Mouse (Mus musculus) C2C12 (cell line): ENCODE results near the gene Ms4a13.

ENCODE experiments used
- CTCF ChIP-seq: IDR thresholded peaks from one replicate; pipeline ENCODE4 v1.5.1; 2011; ENCODE audit not compliant: control insufficient read depth, insufficient read depth, insufficient read length
- MAX ChIP-seq: IDR thresholded peaks from one replicate; pipeline ENCODE4 v1.6.1; 2011; ENCODE audit warnings: mild to moderate bottlenecking, control low read depth

DNA sequence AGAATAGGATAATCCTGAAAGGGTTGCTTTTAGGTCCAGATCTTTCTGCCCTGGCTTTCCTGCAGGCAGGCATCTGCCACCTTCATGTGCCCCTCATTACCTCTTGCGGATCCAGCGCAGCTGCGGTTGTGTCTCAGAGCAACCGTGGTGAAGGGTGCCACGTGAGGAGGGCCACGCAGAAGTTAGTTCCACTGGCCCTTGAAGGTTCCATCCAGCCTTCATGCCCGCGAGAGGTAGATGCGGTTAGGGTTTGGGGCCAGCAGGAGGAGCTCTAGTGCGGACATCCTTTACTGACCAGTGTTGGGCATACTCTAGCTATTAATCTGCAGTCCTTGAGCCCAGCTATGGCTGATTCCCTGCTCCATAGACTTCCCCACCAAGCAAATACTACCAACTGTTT is 31.4 kb downstream of the Ms4a13 start, which contains the start of gene 1700025F22Rik:
- TF ChIP-seq CTCF (no peak), MAX (no peak)
